Mouse (Mus musculus): ENCODE measurements around the gene Ssxb10. TPM values are rescaled to one million over a fixed set of nuclear protein-coding genes. Genes with fewer than 3 reads are reported as not detected.
"Not testable (repeated sequence)": the region's sequence is repeated elsewhere in the genome, so short reads cannot be mapped to it uniquely, and the experiment has no call there.

The Ssxb10 gene
- not detected in 2 replicates for polyA plus RNA-seq (2015; fragmentation: Nextera tagmentation; extraction: Ambion mirVana)

GRCm38 (mm10) chrX:8327124-8327523 is at the start of gene Ssxb10:
Gene Ssxb10 (plus strand): TSS chrX:8327424.
- H3K9ac ChIP-seq: no peak within 1 kb of the TSS
- peaks cover 15% of the 10 kb centered on the region for H3K9me3 ChIP-seq
- H3K27me3 ChIP-seq: no peaks in the 10 kb centered on the region
- no peaks in the 10 kb centered on the region for H3K36me3 ChIP-seq
- H3K27ac ChIP-seq: no peak within 1 kb of the TSS
- H3K4me1 ChIP-seq (replicated peaks): no peaks in the 10 kb centered on the region
- no peak for ATAC-seq (ENCODE audit: low FRiP score)
- no peak within 1 kb of the TSS for H3K4me3 ChIP-seq
- H3K4me2 ChIP-seq: no peak within 1 kb of the TSS
- WGBS: 73% methylated on average over 2 of the region's 2 CpGs

- Histone ChIP-seq H3K4me1 (replicated peaks) (no peaks in the 10 kb centered on the region), H3K9me3 (no peaks in the 10 kb centered on the region), H3K9ac (no peak overlapping the region), H3K4me3 (no peak overlapping the region), H3K27ac (no peak overlapping the region), H3K36me3 (no peaks in the 10 kb centered on the region), H3K4me2 (no peak overlapping the region), H3K27me3 (no peaks in the 10 kb centered on the region)
- ATAC-seq (ENCODE audit: low FRiP score): no peak
- 77% methylated on average over 5 of the region's 5 CpGs for WGBS
These were observed 38.6 kb upstream of the Ssxb10 start for GRCm38 (mm10) chrX:8288621-8289020.

- no peak for ATAC-seq (ENCODE audit: low FRiP score)
- 97% methylated on average over 1 of the region's 1 CpGs for WGBS
These were observed 17.9 kb upstream of the Ssxb10 start for GRCm38 (mm10) chrX:8309302-8309701.

GRCm38 (mm10) chrX:8314905-8315304 is 12.3 kb upstream of the Ssxb10 start:
- not testable (repeated sequence) for H3K4me3 ChIP-seq; ATAC-seq (ENCODE audit: low FRiP score); H3K9me3 ChIP-seq; H3K4me2 ChIP-seq; H3K4me1 ChIP-seq (replicated peaks); H3K9ac ChIP-seq; H3K27ac ChIP-seq; H3K36me3 ChIP-seq; H3K27me3 ChIP-seq
- 14% methylated on average over 7 of the region's 7 CpGs for WGBS

More at GRCm38 (mm10) chrX:8309302-8309701, 17.9 kb upstream of the Ssxb10 start:
- no peaks in the 10 kb centered on the region for H3K4me1 ChIP-seq (replicated peaks)
- no peak overlapping the region for H3K4me3 ChIP-seq
- H3K9me3 ChIP-seq: no peaks in the 10 kb centered on the region
- H3K36me3 ChIP-seq: no peaks in the 10 kb centered on the region
- no peak overlapping the region for H3K27ac ChIP-seq
- no peak overlapping the region for H3K9ac ChIP-seq
- no peak overlapping the region for H3K4me2 ChIP-seq
- H3K27me3 ChIP-seq: no peaks in the 10 kb centered on the region

- not testable (repeated sequence) for H3K4me1 ChIP-seq (replicated peaks); H3K36me3 ChIP-seq; ATAC-seq (ENCODE audit: low FRiP score); H3K9me3 ChIP-seq; H3K4me3 ChIP-seq; H3K27me3 ChIP-seq; H3K9ac ChIP-seq; H3K4me2 ChIP-seq; H3K27ac ChIP-seq
- WGBS: 24% methylated on average over 1 of the region's 1 CpGs
These were observed 39.5 kb downstream of the Ssxb10 start, which contains the start of gene Ssxb9 for GRCm38 (mm10) chrX:8366678-8367077. Gene Ssxb9 (plus strand): TSS chrX:8366978.

Other genes with a start within 250 kb of the Ssxb10 start
- 0.12 and 0.18 TPM in 2 replicates for gene Was, start 236.9 kb upstream of the Ssxb10 start, polyA plus RNA-seq (2015; fragmentation: Nextera tagmentation; extraction: Ambion mirVana)
- 58.5 and 60.9 TPM in 2 replicates for gene Wdr13, start 194.5 kb upstream of the Ssxb10 start, polyA plus RNA-seq (2015; fragmentation: Nextera tagmentation; extraction: Ambion mirVana)
- gene Rbm3, start 181.5 kb upstream of the Ssxb10 start, polyA plus RNA-seq (2015; fragmentation: Nextera tagmentation; extraction: Ambion mirVana): 336 and 358 TPM in 2 replicates
- gene Tbc1d25, start 151.2 kb upstream of the Ssxb10 start, polyA plus RNA-seq (2015; fragmentation: Nextera tagmentation; extraction: Ambion mirVana): 19.8 and 21.0 TPM in 2 replicates
- 26.4 and 29.5 TPM in 2 replicates for gene Ebp, start 133.9 kb upstream of the Ssxb10 start, polyA plus RNA-seq (2015; fragmentation: Nextera tagmentation; extraction: Ambion mirVana)
- gene Porcn, start 120.9 kb upstream of the Ssxb10 start, polyA plus RNA-seq (2015; fragmentation: Nextera tagmentation; extraction: Ambion mirVana): 43.4 and 50.0 TPM in 2 replicates
- gene Ftsj1, start 75.0 kb upstream of the Ssxb10 start, polyA plus RNA-seq (2015; fragmentation: Nextera tagmentation; extraction: Ambion mirVana): 46.9 and 48.4 TPM in 2 replicates
- 30.0 and 30.6 TPM in 2 replicates for gene Slc38a5, start 56.3 kb upstream of the Ssxb10 start, polyA plus RNA-seq (2015; fragmentation: Nextera tagmentation; extraction: Ambion mirVana)
- not detected in 2 replicates for gene Ssxb9, start 39.6 kb downstream of the Ssxb10 start, polyA plus RNA-seq (2015; fragmentation: Nextera tagmentation; extraction: Ambion mirVana)
- not detected in 2 replicates for gene Ssxb1, start 85.9 kb downstream of the Ssxb10 start, polyA plus RNA-seq (2015; fragmentation: Nextera tagmentation; extraction: Ambion mirVana)
- not detected in 2 replicates for gene Ssxb2, start 134.3 kb downstream of the Ssxb10 start, polyA plus RNA-seq (2015; fragmentation: Nextera tagmentation; extraction: Ambion mirVana)
- gene Gm14459, start 197.5 kb downstream of the Ssxb10 start, polyA plus RNA-seq (2015; fragmentation: Nextera tagmentation; extraction: Ambion mirVana): not detected in 2 replicates
- not detected in 2 replicates for gene Ssxb6, start 220.8 kb downstream of the Ssxb10 start, polyA plus RNA-seq (2015; fragmentation: Nextera tagmentation; extraction: Ambion mirVana)